Mouse (Mus musculus): ENCODE data around the gene Scp2. TPM values are rescaled to one million over a fixed set of nuclear protein-coding genes. Genes with fewer than 3 reads are reported as not detected.

Gene Scp2
- polyA plus RNA-seq, 1 experiment from 2014 or later = 161 TPM

DNA sequence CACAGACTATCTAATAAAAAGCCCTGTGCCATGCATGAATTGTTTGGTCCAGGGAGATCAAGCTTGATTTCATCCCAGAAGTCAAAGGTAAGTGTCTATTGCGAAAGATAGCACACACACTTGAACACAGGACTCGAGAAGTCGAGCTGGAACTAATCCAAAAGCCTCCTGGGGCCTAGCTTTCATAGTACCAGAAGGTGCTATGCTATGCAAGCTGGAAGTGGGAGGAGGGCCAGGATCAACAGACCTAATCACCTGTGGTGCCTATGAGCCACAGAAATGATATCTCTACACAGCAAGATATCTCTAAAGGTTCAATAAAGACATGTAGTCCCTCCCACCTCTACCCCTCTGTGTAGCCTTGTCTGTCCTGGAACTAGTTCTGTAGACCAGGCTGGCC, 72.7 kb downstream of the Scp2 start:
- WGBS = 97% methylated on average over 3 of the region's 3 CpGs
- Histone ChIP-seq H3K4me3 (ENCODE audit: low read depth, low read length) (no peak overlapping the region), H3K9me3 (ENCODE audit: control insufficient read depth, low read length) (no peaks in the 10 kb centered on the region), H3K27ac (replicated peaks; ENCODE audit: low read depth, low read length) (no peak overlapping the region), H3K9ac (ENCODE audit: low read length) (no peak overlapping the region), H3K4me1 (ENCODE audit: control insufficient read depth, insufficient read depth, low read length) (peaks cover 7% of the 10 kb centered on the region; the same call in 1 of the 2 replicates), H3K36me3 (ENCODE audit: control insufficient read depth, insufficient read depth, low read length) (no peaks in the 10 kb centered on the region), H3K27me3 (ENCODE audit: control insufficient read depth, insufficient read depth, low read length) (no peaks in the 10 kb centered on the region), H3K4me2 (ENCODE audit: low read depth, severe bottlenecking) (no peak overlapping the region)
- DNase-seq (ENCODE audit: low spot score) (no peak), ATAC-seq (ENCODE audit: insufficient number of reproducible peaks, low FRiP score, low TSS enrichment, low read depth) (no peak)

DNA sequence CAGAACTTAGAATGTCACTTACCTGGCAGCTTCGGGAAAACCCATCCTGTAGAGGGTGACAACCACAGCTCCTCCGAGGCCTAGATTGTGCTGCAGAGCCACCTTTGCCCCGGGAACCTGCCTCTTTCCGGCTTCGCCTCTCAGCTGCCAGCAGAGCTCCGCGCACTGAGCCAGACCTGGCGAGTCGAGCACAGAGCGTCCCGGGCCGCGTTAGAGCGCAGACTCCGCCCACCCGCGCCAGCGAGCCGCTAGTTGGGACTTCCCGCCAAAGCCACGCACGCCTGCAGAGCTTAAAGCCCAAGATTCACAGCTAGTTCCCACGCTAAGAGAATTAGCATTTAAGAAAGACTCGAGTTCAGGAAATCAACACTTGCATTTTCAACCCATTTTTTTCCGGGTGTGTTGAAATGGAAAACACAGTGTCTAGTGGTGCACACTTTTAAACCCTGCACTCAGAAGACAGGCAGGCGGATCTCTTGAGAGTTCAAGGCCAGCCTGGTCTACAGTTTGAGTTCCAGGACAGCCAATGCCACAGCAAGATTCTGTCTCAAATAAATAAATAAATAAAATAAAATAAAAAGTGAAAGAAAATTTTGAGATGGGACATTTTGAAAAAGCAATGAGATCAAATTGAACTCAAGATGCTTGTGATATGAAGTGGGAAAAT, 73.4 kb downstream of the Scp2 start:
- Histone ChIP-seq H3K27ac (replicated peaks; ENCODE audit: low read depth, low read length) (no peak overlapping the region), H3K4me3 (ENCODE audit: low read depth, low read length) (peak overlapping the region; percentile 48), H3K4me2 (ENCODE audit: low read depth, severe bottlenecking) (peak overlapping the region; percentile 86), H3K36me3 (ENCODE audit: control insufficient read depth, insufficient read depth, low read length) (no peaks in the 10 kb centered on the region), H3K9ac (ENCODE audit: low read length) (peak overlapping the region; percentile 62), H3K27me3 (ENCODE audit: control insufficient read depth, insufficient read depth, low read length) (no peaks in the 10 kb centered on the region), H3K4me1 (ENCODE audit: control insufficient read depth, insufficient read depth, low read length) (peaks cover 7% of the 10 kb centered on the region; the same call in 1 of the 2 replicates), H3K9me3 (ENCODE audit: control insufficient read depth, low read length) (no peaks in the 10 kb centered on the region)
- ATAC-seq (ENCODE audit: insufficient number of reproducible peaks, low FRiP score, low TSS enrichment, low read depth) (peak; percentile 92), DNase-seq (ENCODE audit: low spot score) (peak; percentile 97)
- 3% methylated on average over 26 of the region's 26 CpGs for WGBS

DNA sequence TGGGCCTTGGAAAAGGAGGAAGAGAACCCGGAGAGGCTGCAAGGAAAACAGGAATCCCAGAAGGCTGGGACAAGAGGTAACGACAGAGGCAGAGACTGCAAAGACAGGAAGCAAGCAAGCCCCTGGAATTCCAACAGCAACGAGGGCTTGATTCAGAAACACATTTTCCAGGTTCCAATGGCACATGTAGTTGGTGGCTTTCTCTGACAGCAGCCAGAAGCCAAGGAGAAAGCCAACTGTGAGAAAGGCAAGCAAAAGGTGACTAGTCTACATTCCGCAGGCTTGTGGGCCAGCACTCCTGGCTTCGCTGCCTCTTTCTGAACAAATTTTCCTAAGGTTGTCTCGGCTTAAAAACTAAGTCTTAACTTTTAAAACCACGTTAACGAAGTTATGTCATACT, 74.1 kb downstream of the Scp2 start:
- Histone ChIP-seq H3K27me3 (ENCODE audit: control insufficient read depth, insufficient read depth, low read length) (no peaks in the 10 kb centered on the region), H3K9ac (ENCODE audit: low read length) (peak overlapping the region; percentile 62), H3K36me3 (ENCODE audit: control insufficient read depth, insufficient read depth, low read length) (no peaks in the 10 kb centered on the region), H3K4me1 (ENCODE audit: control insufficient read depth, insufficient read depth, low read length) (peaks cover 7% of the 10 kb centered on the region; the same call in 1 of the 2 replicates), H3K4me2 (ENCODE audit: low read depth, severe bottlenecking) (peak overlapping the region; percentile 86), H3K4me3 (ENCODE audit: low read depth, low read length) (peak overlapping the region; percentile 48), H3K9me3 (ENCODE audit: control insufficient read depth, low read length) (no peaks in the 10 kb centered on the region), H3K27ac (replicated peaks; ENCODE audit: low read depth, low read length) (no peak overlapping the region)
- 16% methylated on average over 8 of the region's 8 CpGs for WGBS
- ATAC-seq (ENCODE audit: insufficient number of reproducible peaks, low FRiP score, low TSS enrichment, low read depth) (no peak), DNase-seq (ENCODE audit: low spot score) (no peak)

DNA sequence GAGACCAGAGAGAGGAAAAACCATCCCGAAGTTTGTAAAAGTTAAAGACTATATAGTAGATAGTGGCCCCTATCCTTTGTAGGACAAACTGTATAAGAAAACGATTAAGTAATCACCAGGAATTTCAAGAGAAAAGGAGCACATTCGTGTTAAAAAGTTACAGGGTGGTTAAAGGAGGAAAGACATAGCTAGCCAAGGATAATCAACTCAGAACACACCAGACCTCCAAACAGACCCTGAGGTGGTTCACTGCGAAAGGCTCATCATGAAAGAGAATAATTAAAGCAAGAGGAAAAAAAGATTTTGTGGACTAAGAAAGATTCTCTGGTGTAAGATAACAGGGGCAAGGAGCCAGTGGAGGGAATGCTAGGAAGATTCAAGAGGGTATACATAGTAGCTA, 74.5 kb downstream of the Scp2 start:
- Histone ChIP-seq H3K9me3 (ENCODE audit: control insufficient read depth, low read length) (no peaks in the 10 kb centered on the region), H3K36me3 (ENCODE audit: control insufficient read depth, insufficient read depth, low read length) (no peaks in the 10 kb centered on the region), H3K4me2 (ENCODE audit: low read depth, severe bottlenecking) (peak overlapping the region; percentile 86), H3K27me3 (ENCODE audit: control insufficient read depth, insufficient read depth, low read length) (no peaks in the 10 kb centered on the region), H3K4me1 (ENCODE audit: control insufficient read depth, insufficient read depth, low read length) (peaks cover 7% of the 10 kb centered on the region; the same call in 1 of the 2 replicates), H3K27ac (replicated peaks; ENCODE audit: low read depth, low read length) (no peak overlapping the region), H3K9ac (ENCODE audit: low read length) (peak overlapping the region; percentile 62), H3K4me3 (ENCODE audit: low read depth, low read length) (peak overlapping the region; percentile 48)
- ATAC-seq (ENCODE audit: insufficient number of reproducible peaks, low FRiP score, low TSS enrichment, low read depth) = no peak
- DNase-seq (ENCODE audit: low spot score) = no peak
- WGBS = 79% methylated on average over 4 of the region's 4 CpGs

DNA sequence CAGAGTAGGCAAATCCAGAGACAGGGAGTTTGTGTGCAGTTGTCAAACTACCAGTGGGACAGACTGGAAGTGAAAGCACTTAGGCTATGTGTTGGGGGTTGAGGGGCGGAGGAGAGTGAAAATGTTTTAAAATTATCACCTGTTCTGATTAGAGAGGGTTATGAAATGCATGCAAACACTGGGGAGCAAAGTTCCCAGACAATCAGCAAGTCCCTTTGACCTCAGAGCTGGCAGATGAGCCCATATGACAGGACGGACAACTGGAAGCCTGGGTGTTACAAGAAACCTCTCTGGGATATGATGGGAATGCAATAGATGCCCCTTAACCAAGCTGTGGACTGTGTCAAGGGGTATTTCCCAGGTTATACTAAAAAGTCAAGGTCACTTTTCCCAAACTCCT, 76.7 kb downstream of the Scp2 start:
- no peak overlapping the region for H3K27ac ChIP-seq (replicated peaks; ENCODE audit: low read depth, low read length)
- H3K36me3 ChIP-seq (ENCODE audit: control insufficient read depth, insufficient read depth, low read length) = no peaks in the 10 kb centered on the region
- WGBS = 80% methylated on average over 2 of the region's 2 CpGs
- H3K4me2 ChIP-seq (ENCODE audit: low read depth, severe bottlenecking) = no peak overlapping the region
- peaks cover 7% of the 10 kb centered on the region; the same call in 1 of the 2 replicates for H3K4me1 ChIP-seq (ENCODE audit: control insufficient read depth, insufficient read depth, low read length)
- no peak overlapping the region for H3K4me3 ChIP-seq (ENCODE audit: low read depth, low read length)
- no peaks in the 10 kb centered on the region for H3K9me3 ChIP-seq (ENCODE audit: control insufficient read depth, low read length)
- DNase-seq (ENCODE audit: low spot score) = no peak
- no peak overlapping the region for H3K9ac ChIP-seq (ENCODE audit: low read length)
- no peaks in the 10 kb centered on the region for H3K27me3 ChIP-seq (ENCODE audit: control insufficient read depth, insufficient read depth, low read length)
- ATAC-seq (ENCODE audit: insufficient number of reproducible peaks, low FRiP score, low TSS enrichment, low read depth) = no peak

DNA sequence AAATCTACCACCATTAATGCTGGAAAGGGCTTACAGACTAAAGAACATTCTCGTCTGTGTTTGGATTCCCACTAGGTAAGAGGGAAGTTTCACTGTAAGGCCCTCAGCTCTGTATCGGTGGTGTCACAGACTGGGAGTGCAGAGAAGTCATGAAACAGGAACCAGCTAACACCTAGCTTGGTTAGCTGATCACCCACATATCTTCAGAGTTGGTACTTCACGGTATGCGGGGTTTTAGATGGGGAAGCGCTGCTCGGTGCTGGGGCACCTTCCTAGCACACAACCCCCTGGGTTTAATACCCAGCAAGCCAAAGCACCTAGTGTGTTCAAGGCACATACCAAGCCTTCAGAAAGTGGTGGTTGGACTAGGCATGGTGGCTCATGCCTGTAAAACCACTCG, 77.5 kb downstream of the Scp2 start:
- no peaks in the 10 kb centered on the region for H3K27me3 ChIP-seq (ENCODE audit: control insufficient read depth, insufficient read depth, low read length)
- H3K4me2 ChIP-seq (ENCODE audit: low read depth, severe bottlenecking) = no peak overlapping the region
- peaks cover 7% of the 10 kb centered on the region; the same call in 1 of the 2 replicates for H3K4me1 ChIP-seq (ENCODE audit: control insufficient read depth, insufficient read depth, low read length)
- ATAC-seq (ENCODE audit: insufficient number of reproducible peaks, low FRiP score, low TSS enrichment, low read depth) = no peak
- H3K9ac ChIP-seq (ENCODE audit: low read length) = no peak overlapping the region
- WGBS = 95% methylated on average over 7 of the region's 7 CpGs
- peaks cover 2% of the 10 kb centered on the region; the same call in 1 of the 2 replicates for H3K36me3 ChIP-seq (ENCODE audit: control insufficient read depth, insufficient read depth, low read length)
- no peaks in the 10 kb centered on the region for H3K9me3 ChIP-seq (ENCODE audit: control insufficient read depth, low read length)
- no peak for DNase-seq (ENCODE audit: low spot score)
- H3K4me3 ChIP-seq (ENCODE audit: low read depth, low read length) = no peak overlapping the region
- H3K27ac ChIP-seq (replicated peaks; ENCODE audit: low read depth, low read length) = no peak overlapping the region

DNA sequence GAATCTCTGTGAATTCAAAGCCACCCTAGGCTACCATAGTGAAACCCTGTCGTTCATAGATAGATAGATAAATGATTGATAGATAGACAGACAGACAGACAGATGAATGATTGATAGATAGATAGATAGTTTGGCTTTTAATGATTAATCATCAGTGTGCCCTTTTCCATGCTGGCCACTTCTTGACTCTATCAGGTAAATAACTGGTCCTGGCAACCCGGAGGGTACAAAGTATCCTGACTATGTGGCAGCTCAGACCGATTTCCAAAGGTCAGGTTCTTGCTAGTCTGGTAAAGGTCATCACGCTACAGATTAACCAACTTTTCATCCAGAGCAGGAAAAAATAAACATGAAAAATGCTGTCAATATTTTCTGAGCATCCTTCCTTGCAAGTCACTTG, 78.2 kb downstream of the Scp2 start:
- Histone ChIP-seq H3K4me3 (ENCODE audit: low read depth, low read length) (no peak overlapping the region), H3K27ac (replicated peaks; ENCODE audit: low read depth, low read length) (no peak overlapping the region), H3K4me2 (ENCODE audit: low read depth, severe bottlenecking) (no peak overlapping the region), H3K9me3 (ENCODE audit: control insufficient read depth, low read length) (no peaks in the 10 kb centered on the region), H3K9ac (ENCODE audit: low read length) (no peak overlapping the region), H3K27me3 (ENCODE audit: control insufficient read depth, insufficient read depth, low read length) (no peaks in the 10 kb centered on the region), H3K36me3 (ENCODE audit: control insufficient read depth, insufficient read depth, low read length) (peaks cover 2% of the 10 kb centered on the region; the same call in 1 of the 2 replicates), H3K4me1 (ENCODE audit: control insufficient read depth, insufficient read depth, low read length) (peaks cover 7% of the 10 kb centered on the region; the same call in 1 of the 2 replicates)
- 86% methylated on average over 4 of the region's 4 CpGs for whole genome bisulfite sequencing
- no peak for DNase-seq (ENCODE audit: low spot score)
- ATAC-seq (ENCODE audit: insufficient number of reproducible peaks, low FRiP score, low TSS enrichment, low read depth) = no peak

DNA sequence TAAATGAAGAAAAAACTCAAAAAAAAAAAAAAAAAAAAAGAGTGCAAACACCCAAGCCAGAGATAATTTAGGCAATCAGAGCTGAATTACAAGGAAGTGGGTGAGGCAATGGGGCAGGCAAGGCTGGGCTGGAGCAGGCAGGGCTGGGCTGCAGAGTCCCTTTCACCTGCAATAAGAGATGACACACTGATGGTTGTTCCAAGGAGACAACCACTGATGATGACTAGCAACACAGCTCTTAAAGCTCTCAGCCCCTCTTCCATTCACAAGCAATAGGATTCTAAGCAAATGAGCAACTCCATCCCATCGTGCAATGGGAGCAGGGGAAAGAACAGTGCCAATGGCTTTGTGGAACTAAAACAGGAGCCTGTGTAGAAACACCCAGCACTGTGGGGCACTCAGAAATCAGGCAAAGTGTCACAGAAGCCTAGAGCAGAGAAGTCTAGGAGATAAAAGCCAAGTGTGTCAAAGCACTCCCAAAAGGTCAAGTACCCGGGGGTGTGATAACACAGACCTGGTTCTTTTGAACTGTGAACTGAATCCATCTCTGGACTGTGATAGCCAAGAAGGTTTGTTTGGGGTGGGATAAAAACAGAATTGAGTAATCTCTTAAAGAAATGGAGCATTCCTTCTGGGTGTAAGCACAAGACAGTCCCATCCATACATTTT, 79.5 kb downstream of the Scp2 start:
- Histone ChIP-seq H3K9me3 (ENCODE audit: control insufficient read depth, low read length) (no peaks in the 10 kb centered on the region), H3K27me3 (ENCODE audit: control insufficient read depth, insufficient read depth, low read length) (no peaks in the 10 kb centered on the region), H3K4me3 (ENCODE audit: low read depth, low read length) (no peak overlapping the region), H3K4me1 (ENCODE audit: control insufficient read depth, insufficient read depth, low read length) (peaks cover 2% of the 10 kb centered on the region; the same call in 1 of the 2 replicates), H3K36me3 (ENCODE audit: control insufficient read depth, insufficient read depth, low read length) (peaks cover 6% of the 10 kb centered on the region; the same call in 1 of the 2 replicates), H3K9ac (ENCODE audit: low read length) (no peak overlapping the region), H3K27ac (replicated peaks; ENCODE audit: low read depth, low read length) (no peak overlapping the region), H3K4me2 (ENCODE audit: low read depth, severe bottlenecking) (no peak overlapping the region)
- 82% methylated on average over 2 of the region's 2 CpGs for WGBS
- no peak for DNase-seq (ENCODE audit: low spot score)
- ATAC-seq (ENCODE audit: insufficient number of reproducible peaks, low FRiP score, low TSS enrichment, low read depth) = no peak
